Mouse (Mus musculus): ENCODE measurements around the gene Fpr2. TPM values are rescaled to one million over a fixed set of nuclear protein-coding genes. Genes with fewer than 3 reads are reported as not detected.

The Fpr2 gene
- total and polyA plus RNA-seq, 2 experiments from 2014 or later: 0.31 TPM; not detected in 1

DNA sequence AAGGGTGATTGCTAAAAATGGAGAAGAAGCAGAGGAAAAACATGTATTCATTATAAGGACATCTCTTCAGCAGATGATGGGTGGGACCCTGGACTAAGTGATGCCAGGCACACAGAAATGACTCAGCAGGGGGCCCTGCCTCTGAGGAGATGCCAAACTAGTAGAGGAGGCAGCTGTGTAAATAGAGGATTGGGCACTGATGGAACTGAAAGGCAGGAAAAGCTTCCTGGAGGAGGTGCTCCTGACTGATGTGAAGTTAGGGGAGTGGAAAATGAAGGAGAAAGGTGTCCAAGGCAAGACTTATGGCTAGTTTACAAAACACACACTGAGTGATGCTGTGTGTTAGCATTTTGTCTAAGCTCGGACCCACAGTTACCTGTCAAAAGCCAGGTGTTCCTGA is 30.2 kb upstream of the Fpr2 start:
- no peak overlapping the region for H3K9ac ChIP-seq (replicated peaks; ENCODE audit: low read length, poor library complexity, severe bottlenecking)
- H3K27me3 ChIP-seq (ENCODE audit: insufficient read depth, low read length): no peaks in the 10 kb centered on the region
- no peaks in the 10 kb centered on the region for H3K36me3 ChIP-seq (ENCODE audit: insufficient read depth, low read length)
- no peak overlapping the region for H3K4me3 ChIP-seq (ENCODE audit: low read depth, low read length)
- H3K4me1 ChIP-seq (ENCODE audit: insufficient read depth, low read length): no peaks in the 10 kb centered on the region
- no peak for TF ChIP-seq CTCF (IDR thresholded peaks at IDR 0.05)
- no peak for DNase-seq (ENCODE audit: low spot score)
- no peak overlapping the region for H3K27ac ChIP-seq (ENCODE audit: low read depth, low read length)
- 91% methylated on average over 1 of the region's 1 CpGs for WGBS
- no peaks in the 10 kb centered on the region for H3K9me3 ChIP-seq (ENCODE audit: low read length)
- ATAC-seq (ENCODE audit: low FRiP score): no peak
- H3K4me2 ChIP-seq (ENCODE audit: low read depth, low read length, poor library complexity, severe bottlenecking): no peak overlapping the region

DNA sequence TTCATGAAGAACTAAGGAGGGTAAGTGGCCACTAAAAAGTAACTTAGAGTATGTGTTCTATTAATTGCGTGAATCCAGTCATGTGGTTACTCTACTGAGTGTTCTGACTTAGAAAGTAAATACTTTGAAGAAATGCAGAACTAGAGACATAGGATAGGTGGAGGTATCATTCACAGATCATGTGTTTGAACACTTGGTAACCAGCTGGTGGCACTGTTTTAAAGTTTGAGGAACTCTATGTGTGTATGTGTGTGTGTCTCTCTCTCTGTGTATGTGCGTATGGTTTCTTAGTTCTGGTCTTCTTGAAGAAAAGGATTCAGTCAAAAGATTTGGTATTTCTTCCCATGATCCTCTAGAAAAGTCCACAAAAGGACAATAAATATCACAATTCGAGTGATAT is 27.5 kb upstream of the Fpr2 start:
- Histone ChIP-seq H3K4me2 (ENCODE audit: low read depth, low read length, poor library complexity, severe bottlenecking) (no peak overlapping the region), H3K27ac (ENCODE audit: low read depth, low read length) (no peak overlapping the region), H3K4me1 (ENCODE audit: insufficient read depth, low read length) (no peaks in the 10 kb centered on the region), H3K27me3 (ENCODE audit: insufficient read depth, low read length) (no peaks in the 10 kb centered on the region), H3K9ac (replicated peaks; ENCODE audit: low read length, poor library complexity, severe bottlenecking) (no peak overlapping the region), H3K9me3 (ENCODE audit: low read length) (no peaks in the 10 kb centered on the region), H3K4me3 (ENCODE audit: low read depth, low read length) (no peak overlapping the region), H3K36me3 (ENCODE audit: insufficient read depth, low read length) (no peaks in the 10 kb centered on the region)
- DNase-seq (ENCODE audit: low spot score): no peak
- 91% methylated on average over 3 of the region's 3 CpGs for WGBS
- TF ChIP-seq CTCF (IDR thresholded peaks at IDR 0.05): no peak
- no peak for ATAC-seq (ENCODE audit: low FRiP score)

DNA sequence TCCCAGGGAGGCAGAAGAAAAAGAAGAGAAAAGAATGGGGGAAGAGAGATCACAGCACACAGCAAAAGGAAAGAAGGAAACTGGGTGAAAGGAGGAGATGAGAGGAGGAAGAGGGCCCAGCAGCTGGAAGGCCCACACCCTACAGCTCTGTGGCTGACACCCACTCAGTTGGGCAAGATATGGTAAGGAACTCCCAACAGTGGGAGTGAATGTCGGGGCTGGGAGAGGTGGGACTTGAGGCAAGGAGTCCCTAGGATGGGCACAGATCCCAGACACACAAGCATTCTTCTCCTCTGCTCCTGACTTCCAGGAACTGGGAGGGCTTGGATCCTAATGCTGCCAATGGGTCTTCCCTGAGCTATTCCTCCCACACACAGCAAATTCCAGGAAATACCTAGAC is 25.3 kb upstream of the Fpr2 start:
- ATAC-seq (ENCODE audit: low FRiP score) (no peak), DNase-seq (ENCODE audit: low spot score) (no peak)
- H3K4me1 ChIP-seq (ENCODE audit: insufficient read depth, low read length): no peaks in the 10 kb centered on the region
- no peaks in the 10 kb centered on the region for H3K9me3 ChIP-seq (ENCODE audit: low read length)
- no peaks in the 10 kb centered on the region for H3K27me3 ChIP-seq (ENCODE audit: insufficient read depth, low read length)
- H3K9ac ChIP-seq (replicated peaks; ENCODE audit: low read length, poor library complexity, severe bottlenecking): no peak overlapping the region
- WGBS: 90% methylated on average over 1 of the region's 1 CpGs
- H3K36me3 ChIP-seq (ENCODE audit: insufficient read depth, low read length): no peaks in the 10 kb centered on the region
- no peak for TF ChIP-seq CTCF (IDR thresholded peaks at IDR 0.05)
- H3K4me3 ChIP-seq (ENCODE audit: low read depth, low read length): no peak overlapping the region
- H3K4me2 ChIP-seq (ENCODE audit: low read depth, low read length, poor library complexity, severe bottlenecking): no peak overlapping the region
- no peak overlapping the region for H3K27ac ChIP-seq (ENCODE audit: low read depth, low read length)

DNA sequence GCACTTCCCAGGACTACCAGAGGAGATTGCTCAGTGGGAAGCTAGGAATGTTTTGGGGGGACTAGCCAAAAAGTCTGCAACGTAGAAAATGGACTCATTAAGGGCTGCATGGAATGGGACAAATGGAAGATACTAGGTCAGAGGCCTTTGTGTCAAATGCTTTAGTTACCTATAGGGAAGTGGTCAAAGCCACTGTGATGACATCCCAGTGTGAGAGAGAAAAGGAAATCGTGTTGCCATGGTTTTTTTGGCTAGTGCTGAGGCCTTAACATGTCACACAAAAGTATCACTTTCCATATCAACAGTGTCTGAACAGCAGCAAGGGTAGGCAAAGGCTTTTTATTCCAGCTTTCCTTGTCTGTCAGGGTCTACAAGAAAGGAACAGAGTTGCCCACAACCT is 22.5 kb upstream of the Fpr2 start:
- TF ChIP-seq CTCF (IDR thresholded peaks at IDR 0.05): no peak
- WGBS: 56% methylated on average over 2 of the region's 2 CpGs

DNA sequence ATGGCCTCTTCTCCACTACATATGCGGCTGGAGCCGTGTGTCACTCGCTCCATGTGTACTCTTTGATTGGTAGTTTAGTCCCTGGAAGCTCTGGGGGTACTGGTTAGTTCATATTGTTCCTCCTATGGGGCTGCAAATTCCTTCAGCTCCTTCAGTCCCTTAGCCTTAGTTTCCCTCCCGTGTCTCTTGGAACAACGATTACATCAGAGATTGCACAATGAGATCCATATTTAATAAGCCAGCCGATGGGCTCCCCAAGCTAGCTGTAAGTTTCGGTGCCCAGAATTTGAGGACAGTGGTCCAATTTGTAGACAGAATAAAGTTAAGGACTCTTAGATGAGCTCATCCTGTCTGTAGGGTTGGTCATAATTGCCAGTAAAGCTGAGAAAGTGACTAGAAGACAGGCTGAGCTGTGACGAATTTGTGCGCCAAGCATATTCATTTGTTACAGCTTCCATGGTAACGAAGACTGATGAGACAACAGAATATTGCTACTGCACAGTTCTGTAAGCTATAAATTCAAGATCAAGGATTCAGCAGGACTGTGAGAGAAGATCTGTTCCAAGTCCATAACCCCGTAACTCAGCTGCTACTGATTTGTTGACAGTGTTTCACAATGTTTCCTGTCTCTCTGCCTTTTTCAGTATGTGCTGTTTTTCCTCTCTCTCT is 20.7 kb upstream of the Fpr2 start:
- WGBS: 87% methylated on average over 11 of the region's 11 CpGs
- H3K9me3 ChIP-seq (ENCODE audit: low read length): no peaks in the 10 kb centered on the region
- peak; percentile 5 for DNase-seq (ENCODE audit: low spot score)
- no peak overlapping the region for H3K4me3 ChIP-seq (ENCODE audit: low read depth, low read length)
- ATAC-seq (ENCODE audit: low FRiP score): no peak
- no peak overlapping the region for H3K27ac ChIP-seq (ENCODE audit: low read depth, low read length)
- H3K9ac ChIP-seq (replicated peaks; ENCODE audit: low read length, poor library complexity, severe bottlenecking): no peak overlapping the region
- TF ChIP-seq CTCF (IDR thresholded peaks at IDR 0.05): no peak
- H3K36me3 ChIP-seq (ENCODE audit: insufficient read depth, low read length): no peaks in the 10 kb centered on the region
- H3K27me3 ChIP-seq (ENCODE audit: insufficient read depth, low read length): no peaks in the 10 kb centered on the region
- H3K4me2 ChIP-seq (ENCODE audit: low read depth, low read length, poor library complexity, severe bottlenecking): no peak overlapping the region
- H3K4me1 ChIP-seq (ENCODE audit: insufficient read depth, low read length): no peaks in the 10 kb centered on the region

More for the DNA sequence above, 22.5 kb upstream of the Fpr2 start:
- Histone ChIP-seq H3K27me3 (ENCODE audit: insufficient read depth, low read length) (no peaks in the 10 kb centered on the region), H3K9ac (replicated peaks; ENCODE audit: low read length, poor library complexity, severe bottlenecking) (no peak overlapping the region), H3K4me3 (ENCODE audit: low read depth, low read length) (no peak overlapping the region), H3K4me1 (ENCODE audit: insufficient read depth, low read length) (no peaks in the 10 kb centered on the region), H3K9me3 (ENCODE audit: low read length) (no peaks in the 10 kb centered on the region), H3K36me3 (ENCODE audit: insufficient read depth, low read length) (no peaks in the 10 kb centered on the region), H3K4me2 (ENCODE audit: low read depth, low read length, poor library complexity, severe bottlenecking) (no peak overlapping the region), H3K27ac (ENCODE audit: low read depth, low read length) (no peak overlapping the region)
- ATAC-seq (ENCODE audit: low FRiP score) (no peak), DNase-seq (ENCODE audit: low spot score) (no peak)

DNA sequence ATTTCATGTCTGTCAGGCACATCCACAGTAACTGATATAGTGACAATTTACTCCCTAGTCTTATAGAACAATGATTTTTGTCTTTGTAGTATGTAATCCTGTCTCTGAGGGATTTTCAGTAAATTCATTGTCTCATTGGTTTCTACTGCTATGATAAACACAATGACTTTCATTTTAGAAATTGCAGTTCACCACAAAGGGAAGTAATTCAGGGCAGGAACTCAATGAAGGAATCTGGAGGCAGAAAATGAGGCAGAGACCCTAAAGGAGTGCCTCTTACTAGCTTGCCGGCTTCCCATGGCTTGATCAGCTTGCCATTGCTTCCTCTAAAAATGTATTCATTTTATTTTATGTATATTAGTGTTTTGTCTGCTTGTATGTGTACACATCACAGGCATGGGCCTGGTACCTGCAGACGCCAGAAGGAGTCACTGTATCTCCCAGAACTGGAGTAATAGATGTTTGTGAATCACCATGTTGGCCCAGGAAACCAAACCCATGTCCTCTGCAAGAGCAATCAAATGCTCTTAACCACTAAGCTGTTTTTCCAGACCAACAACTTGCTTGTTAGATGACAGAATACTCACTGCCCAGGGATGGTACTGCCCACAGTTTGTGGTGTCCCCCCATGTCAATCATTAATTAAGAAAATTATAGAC is 16.6 kb upstream of the Fpr2 start:
- ATAC-seq (ENCODE audit: low FRiP score) (no peak), DNase-seq (ENCODE audit: low spot score) (no peak)
- Histone ChIP-seq H3K36me3 (ENCODE audit: insufficient read depth, low read length) (no peaks in the 10 kb centered on the region), H3K9ac (replicated peaks; ENCODE audit: low read length, poor library complexity, severe bottlenecking) (no peak overlapping the region), H3K27ac (ENCODE audit: low read depth, low read length) (no peak overlapping the region), H3K4me2 (ENCODE audit: low read depth, low read length, poor library complexity, severe bottlenecking) (no peak overlapping the region), H3K9me3 (ENCODE audit: low read length) (no peaks in the 10 kb centered on the region), H3K4me3 (ENCODE audit: low read depth, low read length) (no peak overlapping the region), H3K27me3 (ENCODE audit: insufficient read depth, low read length) (no peaks in the 10 kb centered on the region), H3K4me1 (ENCODE audit: insufficient read depth, low read length) (no peaks in the 10 kb centered on the region)
- WGBS: 80% methylated on average over 2 of the region's 2 CpGs
- no peak for TF ChIP-seq CTCF (IDR thresholded peaks at IDR 0.05)

Data from midbrain, postnatal 0 days (tissue).